Mouse (Mus musculus): ENCODE results near the gene Gm21761. TPM values are rescaled to one million over a fixed set of nuclear protein-coding genes. Genes with fewer than 3 reads are reported as not detected.
"Not testable (repeated sequence)": the region's sequence is repeated elsewhere in the genome, so short reads cannot be mapped to it uniquely, and the experiment has no call there.

Gene Gm21761
- total RNA-seq (2021): not detected

- not testable (repeated sequence) for DNase-seq
These were observed at the start of gene Gm21761 for GRCm38 (mm10) chr13:119929172-119929571. Gm21761 (minus strand) TSS chr13:119929272.

GRCm38 (mm10) chr13:119969163-119969562 is 40.1 kb upstream of the Gm21761 start:
- intact Hi-C loops (cut with DNase I); DNase-seq: not testable (repeated sequence)

More at GRCm38 (mm10) chr13:119929172-119929571, at the start of gene Gm21761:
- intact Hi-C loops (cut with DNase I): not testable (repeated sequence)

GRCm38 (mm10) chr13:119968193-119968592 is 39.1 kb upstream of the Gm21761 start:
- DNase-seq; intact Hi-C loops (cut with DNase I): not testable (repeated sequence)

GRCm38 (mm10) chr13:119965968-119966367 is 36.9 kb upstream of the Gm21761 start:
- intact Hi-C loops (cut with DNase I): not testable (repeated sequence)
- DNase-seq: peak; percentile 11 to 40

- intact Hi-C loops (cut with DNase I): not testable (repeated sequence)
- peak in 1 of 2 experiments; percentile 3 for DNase-seq
These were observed 36.4 kb upstream of the Gm21761 start for GRCm38 (mm10) chr13:119965302-119965952.

- DNase-seq; intact Hi-C loops (cut with DNase I): not testable (repeated sequence)
These were observed 33.8 kb upstream of the Gm21761 start for GRCm38 (mm10) chr13:119962856-119963255.

GRCm38 (mm10) chr13:119955567-119955966 is 26.5 kb upstream of the Gm21761 start:
- DNase-seq; intact Hi-C loops (cut with DNase I): not testable (repeated sequence)

- intact Hi-C loops (cut with DNase I); DNase-seq: not testable (repeated sequence)
These were observed 26.0 kb upstream of the Gm21761 start for GRCm38 (mm10) chr13:119955089-119955488.

- DNase-seq; intact Hi-C loops (cut with DNase I): not testable (repeated sequence)
These were observed 21.6 kb upstream of the Gm21761 start, which contains the start of gene B020031M17Rik for GRCm38 (mm10) chr13:119950706-119951105. B020031M17Rik (minus strand) TSS chr13:119950806.

- intact Hi-C loops (cut with DNase I); DNase-seq: not testable (repeated sequence)
These were observed 4.3 kb downstream of the Gm21761 start for GRCm38 (mm10) chr13:119924597-119925340.

GRCm38 (mm10) chr13:119916966-119917722 is 11.9 kb downstream of the Gm21761 start:
- intact Hi-C loops (cut with DNase I): not testable (repeated sequence)

GRCm38 (mm10) chr13:119916449-119916848 is 12.6 kb downstream of the Gm21761 start:
- DNase-seq; intact Hi-C loops (cut with DNase I): not testable (repeated sequence)

More at GRCm38 (mm10) chr13:119916966-119917722, 11.9 kb downstream of the Gm21761 start:
- DNase-seq: not testable (repeated sequence)

GRCm38 (mm10) chr13:119898549-119898948 is 30.5 kb downstream of the Gm21761 start:
- DNase-seq; intact Hi-C loops (cut with DNase I): not testable (repeated sequence)

- intact Hi-C loops (cut with DNase I); DNase-seq: not testable (repeated sequence)
These were observed 34.4 kb downstream of the Gm21761 start, which contains the start of gene Tcstv1 for GRCm38 (mm10) chr13:119894685-119895084. Tcstv1 (minus strand) TSS chr13:119894785.

GRCm38 (mm10) chr13:119886896-119887295 is 42.2 kb downstream of the Gm21761 start:
- DNase-seq; intact Hi-C loops (cut with DNase I): not testable (repeated sequence)

GRCm38 (mm10) chr13:119864395-119864999 is 64.6 kb downstream of the Gm21761 start:
- intact Hi-C loops (cut with DNase I); DNase-seq: not testable (repeated sequence)

GRCm38 (mm10) chr13:119862399-119862798 is 66.7 kb downstream of the Gm21761 start:
- DNase-seq; intact Hi-C loops (cut with DNase I): not testable (repeated sequence)
